Comparison of ENCODE assay signal across 8 mouse cellular contexts in the genomic region with DNA sequence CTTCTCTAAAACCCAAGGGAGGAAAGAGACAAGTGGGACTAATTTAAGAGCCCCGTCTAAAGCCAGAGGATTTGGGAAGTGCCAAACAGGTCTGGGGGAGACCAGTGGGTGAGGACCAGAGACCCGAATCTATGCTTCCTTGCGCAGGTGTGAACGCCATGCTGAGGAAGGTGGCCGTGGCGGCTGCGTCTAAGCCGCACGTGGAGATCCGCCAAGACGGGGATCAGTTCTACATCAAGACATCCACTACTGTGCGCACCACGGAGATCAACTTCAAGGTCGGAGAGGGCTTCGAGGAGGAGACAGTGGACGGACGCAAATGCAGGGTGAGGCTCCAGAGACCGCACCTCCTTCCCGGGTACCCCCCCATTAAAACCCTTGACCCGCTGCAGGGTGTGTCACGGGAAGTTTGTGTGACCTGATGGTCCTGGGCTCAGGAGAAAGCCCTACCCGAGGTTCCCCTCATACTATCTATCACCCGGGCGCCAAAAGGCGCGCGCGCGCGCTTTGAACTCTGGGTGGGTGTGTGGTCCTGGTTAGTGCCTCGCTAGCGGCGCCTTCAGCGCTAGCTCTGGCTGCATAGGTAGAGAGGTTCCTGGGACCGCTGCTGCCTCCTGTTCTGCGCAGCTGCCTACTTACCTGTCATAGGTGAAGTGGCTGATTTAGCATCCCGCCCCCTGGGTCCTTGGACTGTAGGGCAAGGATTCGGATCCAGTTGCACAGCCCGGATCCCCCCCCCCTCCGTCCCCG. TPM values are rescaled to one million over a fixed set of nuclear protein-coding genes. Genes with fewer than 3 reads are reported as not detected.
A peak's percentile ranks its signal among the peaks of the same experiment; 100 is the strongest.
DNase-seq lines count a peak whose midpoint lies in the region; ATAC-seq and TF ChIP-seq lines count a peak whose summit lies in the region.
"Had no signal": no experiment of that assay in that cellular context is flagged by ENCODE, and none has a peak within 500 bp of the region (broad histone marks: within the 10 kb centered on the region; RNA-seq: fewer than 3 reads in every experiment).

No protein-coding gene starts in this region.

- peak overlapping the region; percentile 74 for H3K4me2 ChIP-seq in forebrain, embryonic 13.5 days
- H3K4me2 ChIP-seq in liver, embryonic 15.5 days = peak overlapping the region; percentile 13; the same call in 1 of the 2 replicates

- ATAC-seq in forebrain, embryonic 13.5 days = peak; percentile 39; the same call in 1 of the 2 replicates
- ATAC-seq in liver, embryonic 15.5 days (ENCODE audit: insufficient read depth) = no peak

- H3K4me1 ChIP-seq in testis, adult 2 months (ENCODE audit: control insufficient read depth, insufficient read depth, low read length) = peaks cover 10% of the 10 kb centered on the region
- peaks cover 38% of the 10 kb centered on the region for H3K4me1 ChIP-seq in forebrain, embryonic 13.5 days
- H3K4me1 ChIP-seq in liver, embryonic 15.5 days (replicated peaks) = no peaks in the 10 kb centered on the region

- 1% methylated on average over 41 of the region's 41 CpGs for WGBS in forebrain, embryonic 13.5 days
- 2% methylated on average over 41 of the region's 41 CpGs for whole genome bisulfite sequencing in liver, embryonic 15.5 days (ENCODE audit: insufficient replicate concordance)

- no peaks in the 10 kb centered on the region; the same call in 1 of the 2 replicates for H3K27me3 ChIP-seq in testis, adult 2 months (ENCODE audit: control insufficient read depth, insufficient read depth, low read length)
- H3K27me3 ChIP-seq in forebrain, embryonic 13.5 days = peaks cover 73% of the 10 kb centered on the region
- H3K27me3 ChIP-seq in liver, embryonic 15.5 days = peaks cover 93% of the 10 kb centered on the region

- peak overlapping the region; percentile 35 for H3K9ac ChIP-seq in forebrain, embryonic 13.5 days
- H3K9ac ChIP-seq in liver, embryonic 15.5 days = no peak overlapping the region

- no peak for TF ChIP-seq POLR2A in testis, adult 2 months (IDR thresholded peaks at IDR 0.05; ENCODE audit: control insufficient read depth, low read depth, low read length)

- H3K36me3 ChIP-seq in testis, adult 2 months (ENCODE audit: control insufficient read depth, insufficient read depth, low read length) = no peaks in the 10 kb centered on the region
- H3K36me3 ChIP-seq in forebrain, embryonic 13.5 days (ENCODE audit: poor library complexity, severe bottlenecking) = no peaks in the 10 kb centered on the region
- H3K36me3 ChIP-seq in liver, embryonic 15.5 days (replicated peaks) = no peaks in the 10 kb centered on the region

- no peaks in the 10 kb centered on the region for H3K9me3 ChIP-seq in forebrain, embryonic 13.5 days (replicated peaks)
- H3K9me3 ChIP-seq in liver, embryonic 15.5 days (replicated peaks) = no peaks in the 10 kb centered on the region

- H3K27ac ChIP-seq in testis, adult 2 months (ENCODE audit: control insufficient read depth, insufficient read depth, low read depth, low read length) = no peak overlapping the region
- no peak overlapping the region for H3K27ac ChIP-seq in forebrain, embryonic 13.5 days
- no peak overlapping the region for H3K27ac ChIP-seq in liver, embryonic 15.5 days (replicated peaks)

- peak overlapping the region; percentile 70 for H3K4me3 ChIP-seq in testis, adult 2 months (ENCODE audit: control insufficient read depth, low read depth, low read length)
- peak overlapping the region; percentile 42 for H3K4me3 ChIP-seq in forebrain, embryonic 13.5 days
- no peak overlapping the region for H3K4me3 ChIP-seq in liver, embryonic 15.5 days (replicated peaks)

- no peak for DNase-seq in testis, postnatal 10 days (ENCODE audit: low spot score)
- DNase-seq in ovary, adult 18-20 months (ENCODE audit: low spot score) = no peak
- DNase-seq in layer of hippocampus, adult 9-11 months = no peak
- no peak for DNase-seq in thymus, postnatal 36 days
- DNase-seq: adrenal gland, adult 2 months had no signal

- no peak for TF ChIP-seq CTCF in testis, adult 2 months (IDR thresholded peaks at IDR 0.05; ENCODE audit: control insufficient read depth, insufficient read depth, insufficient replicate concordance, low read depth, low read length)

RNA-seq across cellular contexts. Expression of a gene that starts 1.0 kb away (rescaled TPM):
- 12.2 and 13.1 TPM in 2 replicates for polyA plus RNA-seq in testis, adult 2 months (2012; rRNA removed)
- polyA plus RNA-seq in forebrain, embryonic 13.5 days (2015; fragmentation: Nextera tagmentation; extraction: Ambion mirVana) = 34.3 and 44.4 TPM in 2 replicates
- 0.84 and 1.1 TPM in 2 replicates for polyA plus RNA-seq in liver, embryonic 15.5 days (2015; fragmentation: Nextera tagmentation; extraction: Ambion mirVana)

RNA-seq across cellular contexts. Expression of a gene that starts 31.2 kb away (rescaled TPM):
- polyA plus RNA-seq in testis, adult 2 months (2012; rRNA removed) = 24.5 and 26.9 TPM in 2 replicates
- polyA plus RNA-seq in forebrain, embryonic 13.5 days (2015; fragmentation: Nextera tagmentation; extraction: Ambion mirVana) = 149 and 151 TPM in 2 replicates
- polyA plus RNA-seq in liver, embryonic 15.5 days (2015; fragmentation: Nextera tagmentation; extraction: Ambion mirVana) = 75.3 and 80.3 TPM in 2 replicates
